Mouse (Mus musculus) G1E (cell line): ENCODE measurements around the gene Adgrl2.

ENCODE experiments used
- CTCF ChIP-seq: IDR thresholded peaks from 2 replicates; pipeline ENCODE4 v1.5.1; 2012; ENCODE audit warnings: low read depth, low read length, inconsistent platforms, mixed read lengths
- GATA1 ChIP-seq: IDR thresholded peaks from 2 replicates; pipeline ENCODE4 v1.6.1; 2012; ENCODE audit warnings: borderline replicate concordance, low read length, inconsistent platforms, mixed read lengths
- TAL1 ChIP-seq: conservative IDR thresholded peaks from 2 replicates; pipeline ENCODE4 v1.6.1; 2012; ENCODE audit warnings: low read depth, low read length, inconsistent platforms, mixed read lengths

GRCm38 (mm10) chr3:148982370-148982769, 8.0 kb downstream of the Adgrl2 start:
- TF ChIP-seq GATA1 (no peak), CTCF (no peak), TAL1 (no peak)
